Mouse (Mus musculus): Measurements from ENCODE around the gene Agtpbp1. TPM values are rescaled to one million over a fixed set of nuclear protein-coding genes. Genes with fewer than 3 reads are reported as not detected.
"Not testable (repeated sequence)": the region's sequence is repeated elsewhere in the genome, so short reads cannot be mapped to it uniquely, and the experiment has no call there.

Gene Agtpbp1
- polyA plus RNA-seq, 1 experiment from 2014 or later = 14.9 TPM

- Histone ChIP-seq H3K36me3 (peaks cover 17% of the 10 kb centered on the region), H3K9ac (no peak overlapping the region), H3K4me1 (replicated peaks) (no peaks in the 10 kb centered on the region), H3K4me3 (no peak overlapping the region), H3K4me2 (no peak overlapping the region), H3K9me3 (replicated peaks) (no peaks in the 10 kb centered on the region), H3K27me3 (replicated peaks) (no peaks in the 10 kb centered on the region), H3K27ac (ENCODE audit: poor library complexity, severe bottlenecking) (no peak overlapping the region)
- WGBS = 89% methylated on average over 13 of the region's 13 CpGs
- ATAC-seq (ENCODE audit: insufficient number of reproducible peaks, low FRiP score) = no peak
Observed at GRCm38 (mm10) chr13:59480599-59481483, 104.2 kb downstream of the Agtpbp1 start.

- H3K4me1 ChIP-seq (replicated peaks); H3K9me3 ChIP-seq (replicated peaks); H3K4me2 ChIP-seq; H3K9ac ChIP-seq; H3K4me3 ChIP-seq; ATAC-seq (ENCODE audit: insufficient number of reproducible peaks, low FRiP score); H3K27me3 ChIP-seq (replicated peaks); H3K27ac ChIP-seq (ENCODE audit: poor library complexity, severe bottlenecking): not testable (repeated sequence)
- peaks cover 28% of the 10 kb centered on the region for H3K36me3 ChIP-seq
- 72% methylated on average over 7 of the region's 7 CpGs for WGBS
Observed at GRCm38 (mm10) chr13:59477928-59478327, 107.1 kb downstream of the Agtpbp1 start.

DNA sequence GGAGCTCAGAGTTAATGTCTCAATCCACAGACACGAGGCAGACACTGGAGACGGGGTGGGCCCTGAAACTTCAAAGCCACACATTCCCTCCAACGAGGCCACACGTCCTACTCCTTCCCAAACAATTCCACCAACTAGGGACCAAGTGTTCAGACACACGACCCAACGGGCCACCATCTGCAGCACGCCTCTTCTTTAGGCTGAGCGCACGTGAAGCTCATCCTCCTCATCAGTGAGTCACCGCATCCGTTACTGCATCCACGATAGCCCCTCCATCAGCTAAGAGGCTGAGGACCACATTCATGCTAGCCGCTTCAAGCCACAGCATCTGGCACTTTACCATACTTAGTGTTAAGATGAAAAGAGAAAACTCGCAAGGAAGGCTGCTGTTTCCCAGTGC, 107.6 kb downstream of the Agtpbp1 start:
- no peak overlapping the region for H3K4me3 ChIP-seq
- no peaks in the 10 kb centered on the region for H3K27me3 ChIP-seq (replicated peaks)
- no peaks in the 10 kb centered on the region for H3K4me1 ChIP-seq (replicated peaks)
- WGBS = 87% methylated on average over 14 of the region's 14 CpGs
- H3K9me3 ChIP-seq (replicated peaks) = no peaks in the 10 kb centered on the region
- no peak overlapping the region for H3K9ac ChIP-seq
- H3K4me2 ChIP-seq = no peak overlapping the region
- no peak for ATAC-seq (ENCODE audit: insufficient number of reproducible peaks, low FRiP score)
- H3K36me3 ChIP-seq = peaks cover 28% of the 10 kb centered on the region
- no peak overlapping the region for H3K27ac ChIP-seq (ENCODE audit: poor library complexity, severe bottlenecking)

- 84% methylated on average over 8 of the region's 8 CpGs for WGBS
Observed at GRCm38 (mm10) chr13:59474973-59475372, 110.1 kb downstream of the Agtpbp1 start.

DNA sequence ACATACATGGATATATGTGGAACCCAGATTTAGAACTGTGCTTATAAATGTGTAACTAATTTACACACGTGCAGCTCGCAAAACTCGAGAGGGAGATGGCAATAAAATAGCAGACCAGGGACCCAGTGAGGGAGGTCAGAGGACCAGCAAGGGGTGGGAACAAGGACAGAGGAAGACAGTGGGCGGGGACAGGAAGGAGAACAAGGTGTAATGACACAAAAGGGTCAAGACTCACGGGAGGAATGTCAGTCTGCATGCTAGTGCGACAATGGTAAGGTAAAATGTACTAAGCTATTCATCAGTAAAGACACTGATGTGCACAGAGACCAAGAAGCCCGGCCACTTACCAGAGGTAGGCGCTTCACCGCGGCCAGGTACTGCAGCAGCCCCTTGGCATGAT, 111.7 kb downstream of the Agtpbp1 start:
- Histone ChIP-seq H3K9me3 (replicated peaks) (no peaks in the 10 kb centered on the region), H3K4me3 (no peak overlapping the region), H3K36me3 (peaks cover 28% of the 10 kb centered on the region), H3K4me2 (no peak overlapping the region), H3K27me3 (replicated peaks) (no peaks in the 10 kb centered on the region), H3K4me1 (replicated peaks) (peaks cover under 1% of the 10 kb centered on the region), H3K27ac (ENCODE audit: poor library complexity, severe bottlenecking) (no peak overlapping the region), H3K9ac (no peak overlapping the region)
- 82% methylated on average over 10 of the region's 10 CpGs for whole genome bisulfite sequencing
- no peak for ATAC-seq (ENCODE audit: insufficient number of reproducible peaks, low FRiP score)

More at GRCm38 (mm10) chr13:59474973-59475372, 110.1 kb downstream of the Agtpbp1 start:
- ATAC-seq (ENCODE audit: insufficient number of reproducible peaks, low FRiP score) = no peak
- Histone ChIP-seq H3K27ac (ENCODE audit: poor library complexity, severe bottlenecking) (no peak overlapping the region), H3K4me3 (no peak overlapping the region), H3K9me3 (replicated peaks) (no peaks in the 10 kb centered on the region), H3K27me3 (replicated peaks) (no peaks in the 10 kb centered on the region), H3K9ac (no peak overlapping the region), H3K36me3 (peaks cover 28% of the 10 kb centered on the region), H3K4me1 (replicated peaks) (no peaks in the 10 kb centered on the region), H3K4me2 (no peak overlapping the region)

DNA sequence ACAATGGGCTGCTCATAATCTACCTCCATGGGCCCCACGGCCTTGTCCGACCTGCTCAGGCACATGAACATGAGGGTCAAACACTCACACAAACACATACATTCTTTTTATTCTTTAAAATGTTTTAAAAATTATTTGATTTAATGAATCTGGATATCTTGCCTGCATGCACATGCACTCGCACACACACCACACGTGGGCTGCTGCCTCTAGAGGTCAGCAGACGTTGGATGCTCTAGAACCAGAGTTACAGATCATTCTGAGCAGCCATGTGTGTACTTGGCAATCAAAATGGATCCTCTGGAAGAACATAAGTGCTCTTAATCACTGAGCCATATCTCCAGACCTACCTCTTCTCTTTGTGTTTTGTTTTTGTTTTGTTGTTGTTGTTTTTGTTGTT, 112.8 kb downstream of the Agtpbp1 start:
- ATAC-seq (ENCODE audit: insufficient number of reproducible peaks, low FRiP score) = no peak
- no peak overlapping the region for H3K27ac ChIP-seq (ENCODE audit: poor library complexity, severe bottlenecking)
- no peak overlapping the region for H3K4me3 ChIP-seq
- no peak overlapping the region for H3K4me2 ChIP-seq
- no peaks in the 10 kb centered on the region for H3K27me3 ChIP-seq (replicated peaks)
- no peak overlapping the region for H3K9ac ChIP-seq
- peaks cover 12% of the 10 kb centered on the region for H3K4me1 ChIP-seq (replicated peaks)
- H3K9me3 ChIP-seq (replicated peaks) = no peaks in the 10 kb centered on the region
- 88% methylated on average over 5 of the region's 5 CpGs for WGBS
- peaks cover 23% of the 10 kb centered on the region for H3K36me3 ChIP-seq

- Histone ChIP-seq H3K9me3 (replicated peaks) (no peaks in the 10 kb centered on the region), H3K4me3 (no peak overlapping the region), H3K4me2 (no peak overlapping the region), H3K9ac (no peak overlapping the region), H3K27me3 (replicated peaks) (no peaks in the 10 kb centered on the region), H3K27ac (ENCODE audit: poor library complexity, severe bottlenecking) (no peak overlapping the region), H3K4me1 (replicated peaks) (peaks cover 14% of the 10 kb centered on the region), H3K36me3 (peaks cover 12% of the 10 kb centered on the region)
- no peak for ATAC-seq (ENCODE audit: insufficient number of reproducible peaks, low FRiP score)
- WGBS = 85% methylated on average over 5 of the region's 5 CpGs
Observed at GRCm38 (mm10) chr13:59469701-59470100, 115.3 kb downstream of the Agtpbp1 start.

GRCm38 (mm10) chr13:59468181-59468802, 116.7 kb downstream of the Agtpbp1 start:
- WGBS = 77% methylated on average over 8 of the region's 8 CpGs
- H3K4me1 ChIP-seq (replicated peaks) = peaks cover 14% of the 10 kb centered on the region
- no peaks in the 10 kb centered on the region for H3K27me3 ChIP-seq (replicated peaks)
- H3K4me2 ChIP-seq = no peak overlapping the region
- H3K9me3 ChIP-seq (replicated peaks) = no peaks in the 10 kb centered on the region
- H3K9ac ChIP-seq = no peak overlapping the region
- H3K27ac ChIP-seq (ENCODE audit: poor library complexity, severe bottlenecking) = no peak overlapping the region
- ATAC-seq (ENCODE audit: insufficient number of reproducible peaks, low FRiP score) = no peak
- H3K4me3 ChIP-seq = no peak overlapping the region
- peaks cover 11% of the 10 kb centered on the region for H3K36me3 ChIP-seq

DNA sequence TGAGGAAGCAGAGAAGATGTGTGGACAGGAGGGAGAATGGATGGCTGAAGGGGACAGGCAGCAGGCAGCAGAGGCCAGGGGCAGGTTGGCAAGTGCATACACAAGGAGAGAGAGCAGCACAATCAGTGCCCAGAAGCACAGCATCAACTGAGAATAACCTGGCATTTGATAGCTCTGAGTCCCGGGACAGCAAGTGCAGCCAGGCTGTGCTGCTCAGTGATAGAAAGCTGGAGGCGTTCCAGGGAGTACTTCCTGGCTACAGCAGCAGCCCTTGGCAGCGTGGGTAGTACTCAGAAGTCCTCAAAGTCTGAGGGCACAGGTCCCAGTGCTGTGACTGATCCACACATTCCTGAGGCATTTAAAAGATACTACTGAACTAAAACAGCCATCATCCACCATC, 117.4 kb downstream of the Agtpbp1 start:
- Histone ChIP-seq H3K9ac (no peak overlapping the region), H3K27me3 (replicated peaks) (no peaks in the 10 kb centered on the region), H3K36me3 (peaks cover 9% of the 10 kb centered on the region; the same call in 1 of the 2 replicates), H3K4me1 (replicated peaks) (peaks cover 14% of the 10 kb centered on the region), H3K4me2 (no peak overlapping the region), H3K9me3 (replicated peaks) (no peaks in the 10 kb centered on the region), H3K27ac (ENCODE audit: poor library complexity, severe bottlenecking) (no peak overlapping the region), H3K4me3 (no peak overlapping the region)
- WGBS = 23% methylated on average over 3 of the region's 3 CpGs
- ATAC-seq (ENCODE audit: insufficient number of reproducible peaks, low FRiP score) = no peak

DNA sequence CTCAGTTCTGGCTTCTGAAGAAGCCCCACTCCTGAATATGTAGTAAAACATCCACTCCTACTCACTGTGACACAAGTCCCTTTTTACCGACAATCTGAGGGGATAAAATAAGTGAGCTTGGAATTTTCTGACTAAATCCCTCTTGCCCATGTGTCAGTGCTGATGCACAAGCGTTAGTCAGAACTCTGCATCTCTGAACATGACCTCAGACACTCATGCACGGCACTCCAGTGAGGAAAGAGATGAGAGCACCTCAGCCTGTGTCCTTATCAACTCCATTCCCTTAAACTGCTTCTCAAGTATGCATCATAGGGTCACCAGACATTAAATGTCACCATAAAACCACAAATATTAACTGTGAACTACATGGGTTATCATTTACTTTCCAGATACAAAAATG, 124.1 kb downstream of the Agtpbp1 start:
- H3K36me3 ChIP-seq = peaks cover 16% of the 10 kb centered on the region
- H3K27me3 ChIP-seq (replicated peaks) = no peaks in the 10 kb centered on the region
- no peak for ATAC-seq (ENCODE audit: insufficient number of reproducible peaks, low FRiP score)
- no peaks in the 10 kb centered on the region for H3K9me3 ChIP-seq (replicated peaks)
- no peaks in the 10 kb centered on the region for H3K4me1 ChIP-seq (replicated peaks)
- H3K4me3 ChIP-seq = no peak overlapping the region
- H3K27ac ChIP-seq (ENCODE audit: poor library complexity, severe bottlenecking) = no peak overlapping the region
- WGBS = 69% methylated on average over 3 of the region's 3 CpGs
- H3K9ac ChIP-seq = no peak overlapping the region
- no peak overlapping the region for H3K4me2 ChIP-seq

DNA sequence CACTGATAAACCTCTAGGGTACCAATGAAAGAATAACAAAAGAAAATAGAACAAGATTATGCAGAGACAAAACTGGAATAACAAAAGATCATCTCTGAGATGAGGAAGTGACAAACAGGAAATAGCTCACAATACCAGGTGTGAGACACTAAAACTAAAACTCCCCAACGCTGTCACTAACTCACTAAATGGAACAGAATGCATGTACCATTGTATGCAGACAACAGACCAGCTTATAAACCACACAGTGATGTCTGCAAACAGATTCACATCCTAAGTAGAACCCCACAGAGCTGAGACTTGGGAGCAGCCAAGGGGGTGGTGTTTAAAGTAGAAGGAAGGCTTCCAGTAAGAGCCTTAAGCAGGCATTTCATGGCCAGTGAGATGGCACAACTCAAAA, 128.8 kb downstream of the Agtpbp1 start:
- Histone ChIP-seq H3K9ac (no peak overlapping the region), H3K27ac (ENCODE audit: poor library complexity, severe bottlenecking) (no peak overlapping the region), H3K36me3 (peaks cover 3% of the 10 kb centered on the region; the same call in 1 of the 2 replicates), H3K9me3 (replicated peaks) (no peaks in the 10 kb centered on the region), H3K4me1 (replicated peaks) (peaks cover 25% of the 10 kb centered on the region), H3K27me3 (replicated peaks) (no peaks in the 10 kb centered on the region), H3K4me3 (no peak overlapping the region), H3K4me2 (no peak overlapping the region)
- WGBS = 78% methylated on average over 1 of the region's 1 CpGs
- no peak for ATAC-seq (ENCODE audit: insufficient number of reproducible peaks, low FRiP score)

Measured in heart, embryonic 12.5 days (tissue).